Mouse (Mus musculus): ENCODE measurements around the gene Mtf1.

Gene Mtf1

GRCm38 (mm10) chr4:124781361-124781760 is 20.5 kb upstream of the Mtf1 start:
- DNase-seq (ENCODE audit: low read depth, low spot score): no peak
- Histone ChIP-seq H3K36me3 (ENCODE audit: control insufficient read depth, insufficient read depth, low read length, poor library complexity, severe bottlenecking) (peaks cover 18% of the 10 kb centered on the region), H3K27me3 (ENCODE audit: control insufficient read depth, insufficient read depth, low read length, poor library complexity, severe bottlenecking) (no peaks in the 10 kb centered on the region)

GRCm38 (mm10) chr4:124782395-124782794 is 19.5 kb upstream of the Mtf1 start:
- Histone ChIP-seq H3K36me3 (ENCODE audit: control insufficient read depth, insufficient read depth, low read length, poor library complexity, severe bottlenecking) (peaks cover 23% of the 10 kb centered on the region), H3K27me3 (ENCODE audit: control insufficient read depth, insufficient read depth, low read length, poor library complexity, severe bottlenecking) (no peaks in the 10 kb centered on the region)
- no peak for DNase-seq (ENCODE audit: low read depth, low spot score)

GRCm38 (mm10) chr4:124783937-124784336 is 18.0 kb upstream of the Mtf1 start:
- Histone ChIP-seq H3K36me3 (ENCODE audit: control insufficient read depth, insufficient read depth, low read length, poor library complexity, severe bottlenecking) (peaks cover 29% of the 10 kb centered on the region), H3K27me3 (ENCODE audit: control insufficient read depth, insufficient read depth, low read length, poor library complexity, severe bottlenecking) (no peaks in the 10 kb centered on the region)
- DNase-seq (ENCODE audit: low read depth, low spot score): no peak

GRCm38 (mm10) chr4:124790013-124790412 is 11.9 kb upstream of the Mtf1 start:
- no peak for DNase-seq (ENCODE audit: low read depth, low spot score)
- Histone ChIP-seq H3K27me3 (ENCODE audit: control insufficient read depth, insufficient read depth, low read length, poor library complexity, severe bottlenecking) (no peaks in the 10 kb centered on the region), H3K36me3 (ENCODE audit: control insufficient read depth, insufficient read depth, low read length, poor library complexity, severe bottlenecking) (peaks cover 31% of the 10 kb centered on the region)

- no peak for DNase-seq (ENCODE audit: low read depth, low spot score)
- Histone ChIP-seq H3K27me3 (ENCODE audit: control insufficient read depth, insufficient read depth, low read length, poor library complexity, severe bottlenecking) (no peaks in the 10 kb centered on the region), H3K36me3 (ENCODE audit: control insufficient read depth, insufficient read depth, low read length, poor library complexity, severe bottlenecking) (peaks cover 23% of the 10 kb centered on the region)
Measured at GRCm38 (mm10) chr4:124792114-124792513, 9.8 kb upstream of the Mtf1 start.

GRCm38 (mm10) chr4:124796141-124796540 is 5.8 kb upstream of the Mtf1 start:
- Histone ChIP-seq H3K27me3 (ENCODE audit: control insufficient read depth, insufficient read depth, low read length, poor library complexity, severe bottlenecking) (no peaks in the 10 kb centered on the region), H3K36me3 (ENCODE audit: control insufficient read depth, insufficient read depth, low read length, poor library complexity, severe bottlenecking) (peaks cover 11% of the 10 kb centered on the region)
- DNase-seq (ENCODE audit: low read depth, low spot score): no peak

- Histone ChIP-seq H3K36me3 (ENCODE audit: control insufficient read depth, insufficient read depth, low read length, poor library complexity, severe bottlenecking) (peaks cover 11% of the 10 kb centered on the region), H3K27me3 (ENCODE audit: control insufficient read depth, insufficient read depth, low read length, poor library complexity, severe bottlenecking) (no peaks in the 10 kb centered on the region)
- DNase-seq (ENCODE audit: low read depth, low spot score): peak; percentile 6
Measured at GRCm38 (mm10) chr4:124796913-124797312, 5.0 kb upstream of the Mtf1 start.

- Histone ChIP-seq H3K36me3 (ENCODE audit: control insufficient read depth, insufficient read depth, low read length, poor library complexity, severe bottlenecking) (no peaks in the 10 kb centered on the region; the same call in none of the 2 replicates), H3K27me3 (ENCODE audit: control insufficient read depth, insufficient read depth, low read length, poor library complexity, severe bottlenecking) (no peaks in the 10 kb centered on the region)
- peak; percentile 98 for DNase-seq (ENCODE audit: low read depth, low spot score)
Measured at GRCm38 (mm10) chr4:124802309-124803260, 681 bp downstream of the Mtf1 start.

- Histone ChIP-seq H3K27me3 (ENCODE audit: control insufficient read depth, insufficient read depth, low read length, poor library complexity, severe bottlenecking) (no peaks in the 10 kb centered on the region), H3K36me3 (ENCODE audit: control insufficient read depth, insufficient read depth, low read length, poor library complexity, severe bottlenecking) (no peaks in the 10 kb centered on the region; the same call in none of the 2 replicates)
- DNase-seq (ENCODE audit: low read depth, low spot score): peak; percentile 20
Measured at GRCm38 (mm10) chr4:124803406-124803805, 1.5 kb downstream of the Mtf1 start.

GRCm38 (mm10) chr4:124808511-124808910 is 6.6 kb downstream of the Mtf1 start:
- no peak for DNase-seq (ENCODE audit: low read depth, low spot score)
- no peaks in the 10 kb centered on the region for H3K27me3 ChIP-seq (ENCODE audit: control insufficient read depth, insufficient read depth, low read length, poor library complexity, severe bottlenecking)
- H3K36me3 ChIP-seq (ENCODE audit: control insufficient read depth, insufficient read depth, low read length, poor library complexity, severe bottlenecking): no peaks in the 10 kb centered on the region; the same call in 1 of the 2 replicates

- DNase-seq (ENCODE audit: low read depth, low spot score): no peak
- Histone ChIP-seq H3K27me3 (ENCODE audit: control insufficient read depth, insufficient read depth, low read length, poor library complexity, severe bottlenecking) (no peaks in the 10 kb centered on the region), H3K36me3 (ENCODE audit: control insufficient read depth, insufficient read depth, low read length, poor library complexity, severe bottlenecking) (no peaks in the 10 kb centered on the region; the same call in 1 of the 2 replicates)
Measured at GRCm38 (mm10) chr4:124809136-124809883, 7.4 kb downstream of the Mtf1 start.

GRCm38 (mm10) chr4:124810056-124810455 is 8.2 kb downstream of the Mtf1 start:
- DNase-seq (ENCODE audit: low read depth, low spot score): no peak
- H3K27me3 ChIP-seq (ENCODE audit: control insufficient read depth, insufficient read depth, low read length, poor library complexity, severe bottlenecking): no peaks in the 10 kb centered on the region
- no peaks in the 10 kb centered on the region; the same call in none of the 2 replicates for H3K36me3 ChIP-seq (ENCODE audit: control insufficient read depth, insufficient read depth, low read length, poor library complexity, severe bottlenecking)

- H3K27me3 ChIP-seq (ENCODE audit: control insufficient read depth, insufficient read depth, low read length, poor library complexity, severe bottlenecking): no peaks in the 10 kb centered on the region
- H3K36me3 ChIP-seq (ENCODE audit: control insufficient read depth, insufficient read depth, low read length, poor library complexity, severe bottlenecking): no peaks in the 10 kb centered on the region; the same call in 1 of the 2 replicates
- DNase-seq (ENCODE audit: low read depth, low spot score): no peak
Measured at GRCm38 (mm10) chr4:124811347-124811975, 9.6 kb downstream of the Mtf1 start.

- Histone ChIP-seq H3K27me3 (ENCODE audit: control insufficient read depth, insufficient read depth, low read length, poor library complexity, severe bottlenecking) (no peaks in the 10 kb centered on the region), H3K36me3 (ENCODE audit: control insufficient read depth, insufficient read depth, low read length, poor library complexity, severe bottlenecking) (no peaks in the 10 kb centered on the region; the same call in 1 of the 2 replicates)
- DNase-seq (ENCODE audit: low read depth, low spot score): no peak
Measured at GRCm38 (mm10) chr4:124815901-124816300, 14.0 kb downstream of the Mtf1 start.
